Mouse (Mus musculus): ENCODE results near the gene Rbx1. TPM values are rescaled to one million over a fixed set of nuclear protein-coding genes. Genes with fewer than 3 reads are reported as not detected.
"Not testable (repeated sequence)": the region's sequence is repeated elsewhere in the genome, so short reads cannot be mapped to it uniquely, and the experiment has no call there.

Rbx1 gene
- polyA plus RNA-seq (2012; rRNA removed) (154 and 233 TPM in 2 replicates), polyA plus RNA-seq (2014; fragmentation: Nextera tagmentation; extraction: Ambion mirVana) (515 and 532 TPM in 2 replicates)

DNA sequence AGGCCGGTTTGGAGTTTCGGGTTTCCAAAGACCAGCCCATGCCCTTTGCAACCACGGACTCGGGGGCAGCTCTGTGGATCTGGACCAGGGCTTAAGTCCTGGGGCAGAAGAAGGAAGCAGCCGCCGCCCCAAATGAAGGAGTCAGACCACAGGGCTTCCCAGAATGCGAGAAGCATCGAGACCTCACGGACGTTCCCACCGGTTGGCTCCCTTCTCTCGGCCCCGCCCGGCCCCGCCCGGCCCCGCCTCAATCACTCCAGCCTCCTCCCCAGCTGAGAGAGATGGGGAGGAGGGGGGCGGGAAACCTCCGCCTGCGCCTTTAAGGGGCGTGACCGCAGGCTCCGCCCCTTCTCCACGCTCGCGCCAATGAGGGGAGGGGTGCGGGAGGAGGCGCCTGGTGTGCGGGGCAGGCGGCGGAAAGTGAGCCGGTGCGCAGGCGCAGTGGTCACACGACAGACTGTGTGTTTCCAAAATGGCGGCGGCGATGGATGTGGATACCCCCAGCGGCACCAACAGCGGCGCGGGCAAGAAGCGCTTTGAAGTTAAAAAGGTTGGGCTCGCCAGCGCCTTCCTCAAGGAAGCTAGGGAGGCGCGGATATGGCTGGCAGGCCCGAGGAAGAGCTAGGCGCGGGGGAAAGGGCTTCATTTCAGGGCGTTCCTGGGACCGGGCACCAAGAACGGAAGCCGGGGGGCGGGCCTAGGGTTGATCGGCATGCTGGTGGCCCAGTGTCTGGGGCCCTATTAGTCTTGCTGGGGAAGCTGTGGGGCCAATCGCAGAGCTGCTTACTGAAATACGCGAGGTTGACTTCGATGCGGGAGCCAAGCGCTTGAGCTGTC, at the start of gene Rbx1:
Rbx1 (plus strand) TSS at position 396 of the 837 bp plus-strand sequence.
- H3K27me3 ChIP-seq (ENCODE audit: control insufficient read depth, insufficient read depth, low read length), result no peaks in the 10 kb centered on the region
- TF ChIP-seq POLR2A (IDR thresholded peaks at IDR 0.05; ENCODE audit: borderline replicate concordance, extremely low read depth, insufficient read depth, insufficient read length), result peak; percentile 79; the same call in 1 of the 2 replicates
- ATAC-seq (ENCODE audit: low FRiP score, low read depth), result peak; percentile 98
- peak within 1 kb of the TSS; percentile 76 for H3K4me2 ChIP-seq (replicated peaks; ENCODE audit: low read depth, low read length, severe bottlenecking)
- no peaks in the 10 kb centered on the region for H3K9me3 ChIP-seq (ENCODE audit: control insufficient read depth, low read length)
- H3K4me1 ChIP-seq (ENCODE audit: control insufficient read depth, insufficient read depth, low read length), result peaks cover 5% of the 10 kb centered on the region
- peaks cover 25% of the 10 kb centered on the region for H3K36me3 ChIP-seq (ENCODE audit: control insufficient read depth, insufficient read depth, low read length)
- peak within 1 kb of the TSS; percentile 87 for H3K27ac ChIP-seq (replicated peaks; ENCODE audit: low read depth, low read length)
- DNase-seq (ENCODE audit: low spot score), result peak; percentile 99
- H3K4me3 ChIP-seq (replicated peaks; ENCODE audit: low read length), result peak within 1 kb of the TSS; percentile 68
- H3K9ac ChIP-seq (ENCODE audit: low read depth, low read length, severe bottlenecking), result peak within 1 kb of the TSS; percentile 75
- WGBS, result under 1% methylated on average over 44 of the region's 62 CpGs

GRCm38 (mm10) chr15:81416763-81417310, 49.3 kb upstream of the Rbx1 start:
- H3K36me3 ChIP-seq (ENCODE audit: control insufficient read depth, insufficient read depth, low read length); H3K4me1 ChIP-seq (ENCODE audit: control insufficient read depth, insufficient read depth, low read length); H3K27me3 ChIP-seq (ENCODE audit: control insufficient read depth, insufficient read depth, low read length); H3K9me3 ChIP-seq (ENCODE audit: control insufficient read depth, low read length); H3K27ac ChIP-seq (replicated peaks; ENCODE audit: low read depth, low read length): not testable (repeated sequence)
- WGBS, result 6% methylated on average over 22 of the region's 22 CpGs
- Histone ChIP-seq H3K4me2 (replicated peaks; ENCODE audit: low read depth, low read length, severe bottlenecking) (peak overlapping the region; percentile 43), H3K4me3 (replicated peaks; ENCODE audit: low read length) (peak overlapping the region; percentile 19), H3K9ac (ENCODE audit: low read depth, low read length, severe bottlenecking) (peak overlapping the region; percentile 52; the same call in 1 of the 2 replicates)
- ATAC-seq (ENCODE audit: low FRiP score, low read depth) (peak; percentile 81), DNase-seq (ENCODE audit: low spot score) (peak; percentile 65)

DNA sequence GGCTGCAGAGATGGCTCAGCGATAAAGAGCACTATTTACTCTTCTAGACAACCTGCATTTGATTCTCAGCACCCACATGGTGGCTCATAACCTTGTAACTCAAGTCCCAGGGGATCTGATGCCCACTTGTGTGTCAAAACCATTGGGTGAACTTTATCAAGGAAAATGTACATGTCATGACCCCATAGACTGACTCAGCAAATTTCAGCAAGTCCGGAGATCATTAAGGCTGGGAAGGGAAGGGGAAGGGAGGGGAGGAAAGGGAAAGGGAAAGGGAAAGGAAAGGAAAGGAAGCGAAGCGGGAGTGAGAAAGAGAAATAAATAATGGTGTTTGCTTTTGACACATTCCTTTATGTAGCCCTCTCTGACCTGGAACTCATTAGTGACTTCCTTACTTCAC, 48.0 kb upstream of the Rbx1 start:
- H3K4me3 ChIP-seq (replicated peaks; ENCODE audit: low read length), result no peak overlapping the region
- H3K36me3 ChIP-seq (ENCODE audit: control insufficient read depth, insufficient read depth, low read length), result peaks cover 4% of the 10 kb centered on the region; the same call in 1 of the 2 replicates
- ATAC-seq (ENCODE audit: low FRiP score, low read depth), result no peak
- no peaks in the 10 kb centered on the region for H3K9me3 ChIP-seq (ENCODE audit: control insufficient read depth, low read length)
- H3K9ac ChIP-seq (ENCODE audit: low read depth, low read length, severe bottlenecking), result no peak overlapping the region
- no peak overlapping the region for H3K4me2 ChIP-seq (replicated peaks; ENCODE audit: low read depth, low read length, severe bottlenecking)
- H3K27me3 ChIP-seq (ENCODE audit: control insufficient read depth, insufficient read depth, low read length), result no peaks in the 10 kb centered on the region
- no peak overlapping the region for H3K27ac ChIP-seq (replicated peaks; ENCODE audit: low read depth, low read length)
- 87% methylated on average over 4 of the region's 4 CpGs for WGBS
- DNase-seq (ENCODE audit: low spot score), result no peak
- no peaks in the 10 kb centered on the region for H3K4me1 ChIP-seq (ENCODE audit: control insufficient read depth, insufficient read depth, low read length)
- TF ChIP-seq POLR2A (IDR thresholded peaks at IDR 0.05; ENCODE audit: borderline replicate concordance, extremely low read depth, insufficient read depth, insufficient read length), result no peak

DNA sequence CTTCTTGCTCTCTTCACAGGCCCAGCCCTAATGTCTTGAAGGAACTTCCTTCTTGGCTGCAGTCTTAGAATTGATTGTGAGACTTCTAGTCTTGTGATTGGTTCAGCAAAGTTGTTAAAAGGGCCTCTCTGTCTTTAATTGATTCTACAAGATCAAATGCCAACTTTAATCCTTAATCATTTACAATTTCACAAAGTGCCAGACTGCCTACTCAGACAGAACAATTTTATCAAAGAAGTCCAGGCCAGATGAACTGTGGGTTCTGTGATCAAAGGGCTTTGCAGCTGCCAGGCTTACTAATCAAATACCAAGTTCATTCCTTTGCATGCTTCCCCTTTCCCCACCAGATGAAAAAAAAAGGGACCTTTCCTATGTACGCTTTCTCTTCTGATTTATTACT, 44.6 kb upstream of the Rbx1 start:
- peak; percentile 5 for DNase-seq (ENCODE audit: low spot score)
- H3K27me3 ChIP-seq (ENCODE audit: control insufficient read depth, insufficient read depth, low read length), result no peaks in the 10 kb centered on the region
- no peak overlapping the region for H3K9ac ChIP-seq (ENCODE audit: low read depth, low read length, severe bottlenecking)
- no peak overlapping the region for H3K4me2 ChIP-seq (replicated peaks; ENCODE audit: low read depth, low read length, severe bottlenecking)
- H3K4me1 ChIP-seq (ENCODE audit: control insufficient read depth, insufficient read depth, low read length), result no peaks in the 10 kb centered on the region
- H3K27ac ChIP-seq (replicated peaks; ENCODE audit: low read depth, low read length), result 0 out of 2 replicates have a peak overlapping the region, but pooled peaks have one; percentile 16
- no peaks in the 10 kb centered on the region for H3K9me3 ChIP-seq (ENCODE audit: control insufficient read depth, low read length)
- no peak for TF ChIP-seq POLR2A (IDR thresholded peaks at IDR 0.05; ENCODE audit: borderline replicate concordance, extremely low read depth, insufficient read depth, insufficient read length)
- 30% methylated on average over 1 of the region's 1 CpGs for WGBS
- no peak overlapping the region for H3K4me3 ChIP-seq (replicated peaks; ENCODE audit: low read length)
- H3K36me3 ChIP-seq (ENCODE audit: control insufficient read depth, insufficient read depth, low read length), result peaks cover 4% of the 10 kb centered on the region; the same call in 1 of the 2 replicates
- no peak for ATAC-seq (ENCODE audit: low FRiP score, low read depth)

- Histone ChIP-seq H3K4me1 (ENCODE audit: control insufficient read depth, insufficient read depth, low read length) (no peaks in the 10 kb centered on the region), H3K4me2 (replicated peaks; ENCODE audit: low read depth, low read length, severe bottlenecking) (no peak overlapping the region), H3K4me3 (replicated peaks; ENCODE audit: low read length) (no peak overlapping the region), H3K27ac (replicated peaks; ENCODE audit: low read depth, low read length) (no peak overlapping the region), H3K9me3 (ENCODE audit: control insufficient read depth, low read length) (no peaks in the 10 kb centered on the region), H3K36me3 (ENCODE audit: control insufficient read depth, insufficient read depth, low read length) (peaks cover 6% of the 10 kb centered on the region), H3K9ac (ENCODE audit: low read depth, low read length, severe bottlenecking) (no peak overlapping the region), H3K27me3 (ENCODE audit: control insufficient read depth, insufficient read depth, low read length) (no peaks in the 10 kb centered on the region)
- no peak for DNase-seq (ENCODE audit: low spot score)
- no peak for TF ChIP-seq POLR2A (IDR thresholded peaks at IDR 0.05; ENCODE audit: borderline replicate concordance, extremely low read depth, insufficient read depth, insufficient read length)
- WGBS, result 70% methylated on average over 7 of the region's 7 CpGs
- ATAC-seq (ENCODE audit: low FRiP score, low read depth), result no peak
These were observed 43.9 kb upstream of the Rbx1 start for GRCm38 (mm10) chr15:81422156-81422681.
